In the genomic region with DNA sequence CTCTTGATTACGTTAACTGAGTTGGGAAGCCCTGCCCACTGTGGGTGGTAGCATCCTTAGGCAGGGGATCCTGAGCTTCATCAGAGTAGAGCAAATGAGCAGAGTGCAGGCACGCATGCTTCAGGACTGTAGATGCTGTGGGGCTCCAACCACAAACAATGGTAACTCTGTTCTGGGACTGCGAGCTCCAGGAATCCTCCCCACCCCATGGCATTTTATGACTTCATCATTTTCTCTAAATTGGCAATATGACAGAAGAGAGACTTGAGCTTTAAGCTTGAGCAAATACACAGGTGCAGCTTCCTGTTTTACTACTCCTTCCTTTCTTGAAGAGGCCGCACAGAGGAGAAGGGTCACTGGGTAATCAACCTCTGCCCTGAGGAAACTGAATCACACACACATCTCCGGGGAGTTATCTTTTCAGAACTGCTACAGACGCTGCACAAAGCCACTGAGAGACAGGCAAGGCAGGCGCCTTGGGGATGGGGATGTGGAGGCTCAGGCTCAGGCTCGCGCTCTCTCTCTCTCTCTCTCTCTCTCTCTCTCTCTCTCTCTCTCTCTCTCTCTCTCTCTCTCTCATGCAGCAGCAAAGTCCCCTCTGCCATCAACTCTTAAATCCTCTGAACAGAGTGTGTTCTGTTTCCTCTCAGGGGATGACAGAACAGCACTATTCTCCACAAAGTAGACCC, we compare ENCODE assay signal across 10 mouse cellular contexts. TPM values are rescaled to one million over a fixed set of nuclear protein-coding genes. Genes with fewer than 3 reads are reported as not detected.
DNase-seq lines count a peak whose midpoint lies in the region; ATAC-seq and TF ChIP-seq lines count a peak whose summit lies in the region.
"Had no signal": no experiment of that assay in that cellular context is flagged by ENCODE, and none has a peak within 500 bp of the region (broad histone marks: within the 10 kb centered on the region; RNA-seq: fewer than 3 reads in every experiment).

No protein-coding gene starts in this region.

- POLR2A ChIA-PET in Patski (lab: Charles Lee): interaction anchor here (0.7 to 1.6 kb wide), 3 partner anchors 10 to 24 kb away, joined by 3 to 7 read pairs (median 5); no protein-coding TSS in a partner anchor

- H3K27me3 ChIP-seq in lung, postnatal 0 days (replicated peaks; ENCODE audit: insufficient read depth, low read length): no peaks in the 10 kb centered on the region
- H3K27me3 ChIP-seq in Patski: no peaks in the 10 kb centered on the region
- H3K27me3 ChIP-seq in hindbrain, embryonic 13.5 days: no peaks in the 10 kb centered on the region
- H3K27me3 ChIP-seq in stomach, embryonic 16.5 days (ENCODE audit: control insufficient read depth, insufficient read depth, low read length): no peaks in the 10 kb centered on the region
- H3K27me3 ChIP-seq in forebrain, embryonic 16.5 days (replicated peaks; ENCODE audit: control insufficient read depth, insufficient read depth, low read length): no peaks in the 10 kb centered on the region

- no peak overlapping the region for H3K27ac ChIP-seq in lung, postnatal 0 days (ENCODE audit: low read length)
- peak overlapping the region; percentile 18; the same call in 1 of the 2 replicates for H3K27ac ChIP-seq in hindbrain, embryonic 13.5 days
- no peak overlapping the region for H3K27ac ChIP-seq in stomach, embryonic 16.5 days (ENCODE audit: low read length)
- H3K27ac ChIP-seq in forebrain, embryonic 16.5 days (ENCODE audit: low read length): no peak overlapping the region
- H3K27ac ChIP-seq: liver, embryonic 14.5 days had no signal

- H3K4me2 ChIP-seq in lung, postnatal 0 days (replicated peaks; ENCODE audit: low read depth, low read length): no peak overlapping the region
- no peak overlapping the region for H3K4me2 ChIP-seq in hindbrain, embryonic 13.5 days
- no peak overlapping the region for H3K4me2 ChIP-seq in stomach, embryonic 16.5 days (ENCODE audit: low read depth, low read length)
- H3K4me2 ChIP-seq in forebrain, embryonic 16.5 days (ENCODE audit: low read length): no peak overlapping the region

- in situ Hi-C loops in Patski (cut with MboI; ENCODE audit: low pct_unique_long_range_greater_than_20kb): no loop called here

- WGBS in lung, postnatal 0 days: 27% methylated on average over 9 of the region's 9 CpGs
- 39% methylated on average over 9 of the region's 9 CpGs for WGBS in hindbrain, embryonic 13.5 days
- WGBS in stomach, embryonic 16.5 days: 34% methylated on average over 9 of the region's 9 CpGs
- WGBS in forebrain, embryonic 16.5 days: 56% methylated on average over 9 of the region's 9 CpGs

- peak; percentile 72 for DNase-seq in lung, postnatal 0 days (ENCODE audit: low spot score)
- DNase-seq in lung, postnatal 10 days: no peak
- peak; percentile 87 for DNase-seq in Patski (ENCODE audit: low read depth, low spot score)
- DNase-seq in layer of hippocampus, postnatal 14 days (ENCODE audit: low spot score in 2 of 2): no peak
- DNase-seq: adrenal gland, adult 2 months; heart, postnatal 36 days had no signal

- TF ChIP-seq EP300 in lung, postnatal 0 days (IDR thresholded peaks at IDR 0.05): no peak

- peak; percentile 31; the same call in 1 of the 2 replicates for ATAC-seq in lung, postnatal 0 days
- peak; percentile 87 for ATAC-seq in Patski
- no peak for ATAC-seq in hindbrain, embryonic 13.5 days (ENCODE audit: low FRiP score)
- ATAC-seq in stomach, embryonic 16.5 days (ENCODE audit: insufficient read depth, low FRiP score): peak; percentile 49; the same call in 1 of the 2 replicates
- ATAC-seq in forebrain, embryonic 16.5 days: no peak

- H3K4me1 ChIP-seq in lung, postnatal 0 days (ENCODE audit: insufficient read depth, low read depth, low read length): peaks cover 23% of the 10 kb centered on the region; the same call in 1 of the 2 replicates
- peaks cover 45% of the 10 kb centered on the region for H3K4me1 ChIP-seq in hindbrain, embryonic 13.5 days (replicated peaks)
- H3K4me1 ChIP-seq in stomach, embryonic 16.5 days (ENCODE audit: control insufficient read depth, insufficient read depth, low read length): peaks cover 32% of the 10 kb centered on the region
- H3K4me1 ChIP-seq in forebrain, embryonic 16.5 days (replicated peaks; ENCODE audit: control insufficient read depth, insufficient read depth, low read length): peaks cover 15% of the 10 kb centered on the region

- H3K4me3 ChIP-seq in lung, postnatal 0 days (ENCODE audit: low read depth, low read length): no peak overlapping the region
- H3K4me3 ChIP-seq in hindbrain, embryonic 13.5 days: no peak overlapping the region
- no peak overlapping the region for H3K4me3 ChIP-seq in stomach, embryonic 16.5 days (replicated peaks; ENCODE audit: low read length)
- H3K4me3 ChIP-seq in forebrain, embryonic 16.5 days (replicated peaks; ENCODE audit: low read length): no peak overlapping the region

- CTCF ChIA-PET in Patski (lab: Charles Lee): interaction anchor here (1.6 to 3.6 kb wide), 3 partner anchors 9 to 30 kb away, joined by 6 to 23 read pairs (median 7); no protein-coding TSS in a partner anchor

- no peaks in the 10 kb centered on the region for H3K9me3 ChIP-seq in lung, postnatal 0 days (ENCODE audit: low read length)
- no peaks in the 10 kb centered on the region for H3K9me3 ChIP-seq in hindbrain, embryonic 13.5 days
- H3K9me3 ChIP-seq in stomach, embryonic 16.5 days (replicated peaks; ENCODE audit: control insufficient read depth, low read length): no peaks in the 10 kb centered on the region
- H3K9me3 ChIP-seq in forebrain, embryonic 16.5 days (ENCODE audit: control insufficient read depth, low read length): no peaks in the 10 kb centered on the region

- H3K9ac ChIP-seq in lung, postnatal 0 days (replicated peaks; ENCODE audit: low read depth): no peak overlapping the region
- no peak overlapping the region for H3K9ac ChIP-seq in hindbrain, embryonic 13.5 days
- H3K9ac ChIP-seq in stomach, embryonic 16.5 days (ENCODE audit: low read length): no peak overlapping the region
- H3K9ac ChIP-seq in forebrain, embryonic 16.5 days (replicated peaks; ENCODE audit: low read depth, low read length): no peak overlapping the region
- H3K9ac ChIP-seq: liver, embryonic 14.5 days had no signal

- no peaks in the 10 kb centered on the region for H3K36me3 ChIP-seq in lung, postnatal 0 days (ENCODE audit: insufficient read depth, low read length)
- H3K36me3 ChIP-seq in hindbrain, embryonic 13.5 days: no peaks in the 10 kb centered on the region
- H3K36me3 ChIP-seq in stomach, embryonic 16.5 days (ENCODE audit: control insufficient read depth, insufficient read depth, low read length): no peaks in the 10 kb centered on the region
- H3K36me3 ChIP-seq in forebrain, embryonic 16.5 days (ENCODE audit: control insufficient read depth, insufficient read depth): no peaks in the 10 kb centered on the region

- TF ChIP-seq CTCF in lung, postnatal 0 days (IDR thresholded peaks at IDR 0.05): no peak
- TF ChIP-seq CTCF in Patski (IDR thresholded peaks at IDR 0.05): no peak

RNA-seq across cellular contexts. Expression of gene Sgsm3, which starts 55.5 kb away (rescaled TPM):
- polyA plus RNA-seq in lung, postnatal 0 days (2015; fragmentation: Nextera tagmentation; extraction: Ambion mirVana): 27.8 and 38.5 TPM in 2 replicates
- 36.8 TPM for polyA plus RNA-seq in Patski (2021)
- polyA plus RNA-seq in hindbrain, embryonic 13.5 days (2015; fragmentation: Nextera tagmentation; extraction: Ambion mirVana): 56.4 and 58.3 TPM in 2 replicates
- 55.9 and 73.5 TPM in 2 replicates for polyA plus RNA-seq in stomach, embryonic 16.5 days (2015; fragmentation: Nextera tagmentation; extraction: Ambion mirVana)
- 65.4 and 77.5 TPM in 2 replicates for polyA plus RNA-seq in forebrain, embryonic 16.5 days (2015; fragmentation: Nextera tagmentation; extraction: Ambion mirVana)
- total RNA-seq in layer of hippocampus, postnatal 14 days (2021): 10 to 100 TPM; 65.3 to 71.1 TPM

Comparison
In these comparisons a context has a peak if more than half of its experiments do, and no peak if none do; other contexts are left out.
1. DNase-seq: peak in lung, postnatal 0 days (single experiment) and Patski (single experiment); none in lung, postnatal 10 days (single experiment) and layer of hippocampus, postnatal 14 days (0 of 2).
2. ATAC-seq: peak in lung, postnatal 0 days (single experiment), Patski (single experiment) and stomach, embryonic 16.5 days (single experiment); none in hindbrain, embryonic 13.5 days (single experiment) and forebrain, embryonic 16.5 days (single experiment).